Mouse (Mus musculus): ENCODE results near the gene Mthfs.
"Not testable (repeated sequence)": the region's sequence is repeated elsewhere in the genome, so short reads cannot be mapped to it uniquely, and the experiment has no call there.

Mthfs gene

GRCm38 (mm10) chr9:89240516-89241019 lies 30.1 kb downstream of the Mthfs start:
- not testable (repeated sequence) for DNase-seq (ENCODE audit: extremely low spot score)

- no peak for DNase-seq (ENCODE audit: extremely low spot score)
Observed at GRCm38 (mm10) chr9:89253400-89253799, 42.9 kb downstream of the Mthfs start.

- no peak for DNase-seq (ENCODE audit: extremely low spot score)
Observed at GRCm38 (mm10) chr9:89256556-89257335, 46.3 kb downstream of the Mthfs start.

- DNase-seq (ENCODE audit: extremely low spot score) = no peak
Observed at GRCm38 (mm10) chr9:89263968-89264367, 53.5 kb downstream of the Mthfs start.

GRCm38 (mm10) chr9:89264571-89264970 lies 54.1 kb downstream of the Mthfs start:
- DNase-seq (ENCODE audit: extremely low spot score) = no peak

GRCm38 (mm10) chr9:89267093-89267492 lies 56.6 kb downstream of the Mthfs start:
- DNase-seq (ENCODE audit: extremely low spot score) = no peak

- DNase-seq (ENCODE audit: extremely low spot score) = no peak
Observed at GRCm38 (mm10) chr9:89267572-89267971, 57.1 kb downstream of the Mthfs start.

GRCm38 (mm10) chr9:89270376-89270775 lies 59.9 kb downstream of the Mthfs start:
- no peak for DNase-seq (ENCODE audit: extremely low spot score)

- no peak for DNase-seq (ENCODE audit: extremely low spot score)
Observed at GRCm38 (mm10) chr9:89273766-89274165, 63.3 kb downstream of the Mthfs start.

GRCm38 (mm10) chr9:89278207-89278606 lies 67.7 kb downstream of the Mthfs start:
- DNase-seq (ENCODE audit: extremely low spot score) = no peak

GRCm38 (mm10) chr9:89282374-89283068 lies 72.0 kb downstream of the Mthfs start:
- DNase-seq (ENCODE audit: extremely low spot score) = no peak

- no peak for DNase-seq (ENCODE audit: extremely low spot score)
Observed at GRCm38 (mm10) chr9:89288037-89288436, 77.6 kb downstream of the Mthfs start.

GRCm38 (mm10) chr9:89293364-89293763 lies 82.9 kb downstream of the Mthfs start:
- no peak for DNase-seq (ENCODE audit: extremely low spot score)

GRCm38 (mm10) chr9:89294121-89294520 lies 83.6 kb downstream of the Mthfs start:
- DNase-seq (ENCODE audit: extremely low spot score) = no peak

- no peak for DNase-seq (ENCODE audit: extremely low spot score)
Observed at GRCm38 (mm10) chr9:89305637-89306036, 95.2 kb downstream of the Mthfs start.

GRCm38 (mm10) chr9:89308357-89309194 lies 98.1 kb downstream of the Mthfs start:
- no peak for DNase-seq (ENCODE audit: extremely low spot score)

GRCm38 (mm10) chr9:89309195-89309535 lies 98.7 kb downstream of the Mthfs start:
- DNase-seq (ENCODE audit: extremely low spot score) = no peak

GRCm38 (mm10) chr9:89311649-89312048 lies 101.2 kb downstream of the Mthfs start:
- DNase-seq (ENCODE audit: extremely low spot score) = no peak

- no peak for DNase-seq (ENCODE audit: extremely low spot score)
Observed at GRCm38 (mm10) chr9:89373731-89374130, 163.3 kb downstream of the Mthfs start.

- no peak for DNase-seq (ENCODE audit: extremely low spot score)
Observed at GRCm38 (mm10) chr9:89374650-89375049, 164.2 kb downstream of the Mthfs start.

GRCm38 (mm10) chr9:89403031-89403430 lies 192.6 kb downstream of the Mthfs start:
- no peak for DNase-seq (ENCODE audit: extremely low spot score)
